Mouse (Mus musculus): Measurements from ENCODE around the gene Gm11733. TPM values are rescaled to one million over a fixed set of nuclear protein-coding genes. Genes with fewer than 3 reads are reported as not detected.
"Not testable (repeated sequence)": the region's sequence is repeated elsewhere in the genome, so short reads cannot be mapped to it uniquely, and the experiment has no call there.

The Gm11733 gene
- not detected in 2 replicates for polyA plus RNA-seq (2016; fragmentation: Nextera tagmentation; extraction: Ambion mirVana)

- Histone ChIP-seq H3K4me1 (peaks cover 27% of the 10 kb centered on the region), H3K36me3 (no peaks in the 10 kb centered on the region), H3K4me3 (peak within 1 kb of the TSS; percentile 52), H3K27me3 (ENCODE audit: insufficient read depth, poor library complexity, severe bottlenecking) (peaks cover 42% of the 10 kb centered on the region), H3K27ac (peak within 1 kb of the TSS; percentile 69), H3K9me3 (0 out of 2 replicates have a peak, but pooled peaks cover 3% of the 10 kb centered on the region)
- 38% methylated on average over 12 of the region's 12 CpGs for WGBS
- no peak for DNase-seq (ENCODE audit: low spot score)
Observed at GRCm38 (mm10) chr11:117484198-117484597, at the start of gene Gm11733. TSS of gene Gm11733 (plus strand) at chr11:117484368.

- Histone ChIP-seq H3K27ac (no peak overlapping the region), H3K36me3 (no peaks in the 10 kb centered on the region), H3K9me3 (no peaks in the 10 kb centered on the region), H3K4me1 (peaks cover 19% of the 10 kb centered on the region), H3K27me3 (ENCODE audit: insufficient read depth, poor library complexity, severe bottlenecking) (peaks cover 79% of the 10 kb centered on the region), H3K4me3 (peak overlapping the region; percentile 8; the same call in 1 of the 2 replicates)
- WGBS, result 30% methylated on average over 22 of the region's 22 CpGs
- no peak for DNase-seq (ENCODE audit: low spot score)
Observed at GRCm38 (mm10) chr11:117436401-117437109, 47.6 kb upstream of the Gm11733 start.

GRCm38 (mm10) chr11:117437110-117437490 is 47.1 kb upstream of the Gm11733 start:
- WGBS, result 43% methylated on average over 7 of the region's 7 CpGs
- no peak for DNase-seq (ENCODE audit: low spot score)
- Histone ChIP-seq H3K36me3 (no peaks in the 10 kb centered on the region), H3K4me1 (peaks cover 19% of the 10 kb centered on the region), H3K4me3 (no peak overlapping the region), H3K27ac (no peak overlapping the region), H3K27me3 (ENCODE audit: insufficient read depth, poor library complexity, severe bottlenecking) (peaks cover 79% of the 10 kb centered on the region), H3K9me3 (no peaks in the 10 kb centered on the region)

GRCm38 (mm10) chr11:117438363-117438762 is 45.8 kb upstream of the Gm11733 start:
- Histone ChIP-seq H3K4me1 (peaks cover 22% of the 10 kb centered on the region), H3K9me3 (no peaks in the 10 kb centered on the region), H3K27me3 (ENCODE audit: insufficient read depth, poor library complexity, severe bottlenecking) (peaks cover 85% of the 10 kb centered on the region), H3K4me3 (no peak overlapping the region), H3K27ac (no peak overlapping the region), H3K36me3 (no peaks in the 10 kb centered on the region)
- WGBS, result 46% methylated on average over 6 of the region's 6 CpGs
- DNase-seq (ENCODE audit: low spot score), result no peak

GRCm38 (mm10) chr11:117440865-117441425 is 43.2 kb upstream of the Gm11733 start:
- Histone ChIP-seq H3K9me3 (no peaks in the 10 kb centered on the region), H3K4me1 (peaks cover 22% of the 10 kb centered on the region), H3K27me3 (ENCODE audit: insufficient read depth, poor library complexity, severe bottlenecking) (peaks cover 92% of the 10 kb centered on the region), H3K36me3 (no peaks in the 10 kb centered on the region), H3K27ac (no peak overlapping the region), H3K4me3 (peak overlapping the region; percentile 49)
- 9% methylated on average over 22 of the region's 22 CpGs for WGBS
- no peak for DNase-seq (ENCODE audit: low spot score)

- Histone ChIP-seq H3K9me3 (no peaks in the 10 kb centered on the region), H3K27me3 (ENCODE audit: insufficient read depth, poor library complexity, severe bottlenecking) (peaks cover 88% of the 10 kb centered on the region), H3K4me1 (peaks cover 12% of the 10 kb centered on the region), H3K36me3 (no peaks in the 10 kb centered on the region), H3K4me3 (no peak overlapping the region), H3K27ac (no peak overlapping the region)
- DNase-seq (ENCODE audit: low spot score), result no peak
- 67% methylated on average over 2 of the region's 2 CpGs for WGBS
Observed at GRCm38 (mm10) chr11:117444090-117444489, 40.1 kb upstream of the Gm11733 start.

- H3K4me3 ChIP-seq, result no peak overlapping the region
- no peak for DNase-seq (ENCODE audit: low spot score)
- H3K9me3 ChIP-seq, result no peaks in the 10 kb centered on the region
- H3K4me1 ChIP-seq, result peaks cover 11% of the 10 kb centered on the region
- WGBS, result 60% methylated on average over 6 of the region's 6 CpGs
- no peaks in the 10 kb centered on the region for H3K36me3 ChIP-seq
- H3K27me3 ChIP-seq (ENCODE audit: insufficient read depth, poor library complexity, severe bottlenecking), result peaks cover 87% of the 10 kb centered on the region
- no peak overlapping the region for H3K27ac ChIP-seq
Observed at GRCm38 (mm10) chr11:117445707-117446106, 38.5 kb upstream of the Gm11733 start.

- no peak for DNase-seq (ENCODE audit: low spot score)
- H3K27me3 ChIP-seq (ENCODE audit: insufficient read depth, poor library complexity, severe bottlenecking), result peaks cover 92% of the 10 kb centered on the region
- H3K36me3 ChIP-seq, result no peaks in the 10 kb centered on the region
- 41% methylated on average over 10 of the region's 10 CpGs for WGBS
- peaks cover 12% of the 10 kb centered on the region for H3K4me1 ChIP-seq
- H3K9me3 ChIP-seq, result no peaks in the 10 kb centered on the region
- H3K27ac ChIP-seq, result no peak overlapping the region
- no peak overlapping the region for H3K4me3 ChIP-seq
Observed at GRCm38 (mm10) chr11:117454086-117454485, 30.1 kb upstream of the Gm11733 start.

- no peaks in the 10 kb centered on the region for H3K36me3 ChIP-seq
- no peak overlapping the region for H3K27ac ChIP-seq
- H3K4me1 ChIP-seq, result peaks cover 36% of the 10 kb centered on the region
- peaks cover 95% of the 10 kb centered on the region for H3K27me3 ChIP-seq (ENCODE audit: insufficient read depth, poor library complexity, severe bottlenecking)
- H3K4me3 ChIP-seq, result no peak overlapping the region
- H3K9me3 ChIP-seq, result no peaks in the 10 kb centered on the region
- 4% methylated on average over 8 of the region's 8 CpGs for WGBS
- no peak for DNase-seq (ENCODE audit: low spot score)
Observed at GRCm38 (mm10) chr11:117459148-117459547, 25.0 kb upstream of the Gm11733 start.

- Histone ChIP-seq H3K36me3 (no peaks in the 10 kb centered on the region), H3K27me3 (ENCODE audit: insufficient read depth, poor library complexity, severe bottlenecking) (peaks cover 99% of the 10 kb centered on the region), H3K9me3 (no peaks in the 10 kb centered on the region), H3K4me1 (peaks cover 37% of the 10 kb centered on the region), H3K27ac (peak overlapping the region; percentile 57; the same call in 1 of the 2 replicates), H3K4me3 (peak overlapping the region; percentile 35; the same call in 1 of the 2 replicates)
- WGBS, result 22% methylated on average over 16 of the region's 16 CpGs
- DNase-seq (ENCODE audit: low spot score), result no peak
Observed at GRCm38 (mm10) chr11:117462202-117462864, 21.8 kb upstream of the Gm11733 start.

- Histone ChIP-seq H3K27me3 (ENCODE audit: insufficient read depth, poor library complexity, severe bottlenecking) (peaks cover 92% of the 10 kb centered on the region), H3K4me1 (peaks cover 40% of the 10 kb centered on the region)
- not testable (repeated sequence) for H3K4me3 ChIP-seq; H3K27ac ChIP-seq; DNase-seq (ENCODE audit: low spot score); H3K9me3 ChIP-seq; H3K36me3 ChIP-seq
- 73% methylated on average over 4 of the region's 4 CpGs for WGBS
Observed at GRCm38 (mm10) chr11:117463416-117463815, 20.8 kb upstream of the Gm11733 start.

GRCm38 (mm10) chr11:117466292-117466691 is 17.9 kb upstream of the Gm11733 start:
- no peak for DNase-seq (ENCODE audit: low spot score)
- Histone ChIP-seq H3K27me3 (ENCODE audit: insufficient read depth, poor library complexity, severe bottlenecking) (peaks cover 63% of the 10 kb centered on the region), H3K36me3 (no peaks in the 10 kb centered on the region), H3K27ac (no peak overlapping the region), H3K9me3 (no peaks in the 10 kb centered on the region), H3K4me1 (peaks cover 41% of the 10 kb centered on the region), H3K4me3 (no peak overlapping the region)
- WGBS, result 14% methylated on average over 5 of the region's 5 CpGs

- H3K36me3 ChIP-seq, result no peaks in the 10 kb centered on the region
- H3K27ac ChIP-seq, result no peak overlapping the region
- DNase-seq (ENCODE audit: low spot score), result no peak
- no peaks in the 10 kb centered on the region for H3K9me3 ChIP-seq
- H3K27me3 ChIP-seq (ENCODE audit: insufficient read depth, poor library complexity, severe bottlenecking), result peaks cover 57% of the 10 kb centered on the region
- peaks cover 41% of the 10 kb centered on the region for H3K4me1 ChIP-seq
- 84% methylated on average over 7 of the region's 7 CpGs for WGBS
- H3K4me3 ChIP-seq, result no peak overlapping the region
Observed at GRCm38 (mm10) chr11:117466911-117467310, 17.3 kb upstream of the Gm11733 start.
